Comparison of ENCODE assay signal across 8 mouse cellular contexts in the genomic region with DNA sequence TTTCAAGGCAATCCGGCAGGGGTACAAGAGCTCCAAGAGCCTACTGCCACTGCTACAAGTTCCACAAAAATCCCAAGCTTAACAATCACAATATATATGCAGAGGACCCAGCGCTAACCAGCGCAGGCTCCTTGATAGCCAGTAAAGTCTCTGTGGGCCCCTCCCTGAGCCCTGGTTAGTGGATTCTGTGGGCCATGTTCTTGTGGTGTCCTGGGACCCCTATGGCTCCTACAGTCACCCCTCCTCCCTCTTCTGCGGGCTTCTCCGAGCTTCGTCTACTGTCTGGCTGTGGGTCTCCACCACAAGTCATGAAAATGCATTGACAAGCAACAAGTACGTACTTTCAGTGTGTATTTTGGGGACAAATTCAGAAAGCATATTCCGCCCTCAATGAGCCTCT. TPM values are rescaled to one million over a fixed set of nuclear protein-coding genes. Genes with fewer than 3 reads are reported as not detected.
DNase-seq lines count a peak whose midpoint lies in the region; ATAC-seq and TF ChIP-seq lines count a peak whose summit lies in the region.

No protein-coding gene starts in this region.

- H3K4me3 ChIP-seq in hindbrain, embryonic 11.5 days (ENCODE audit: low read depth, low read length) = peak overlapping the region; percentile 70
- H3K4me3 ChIP-seq in liver, postnatal 0 days (ENCODE audit: low read depth, low read length) = peak overlapping the region; percentile 85

- TF ChIP-seq CTCF in liver, postnatal 0 days (IDR thresholded peaks at IDR 0.05; ENCODE audit: low read depth) = no peak

- no peak overlapping the region for H3K27ac ChIP-seq in hindbrain, embryonic 11.5 days (ENCODE audit: low read depth, low read length)
- H3K27ac ChIP-seq in liver, postnatal 0 days (ENCODE audit: low read depth) = peak overlapping the region; percentile 71

- H3K9me3 ChIP-seq in hindbrain, embryonic 11.5 days (ENCODE audit: control insufficient read depth, low read length) = no peaks in the 10 kb centered on the region
- H3K9me3 ChIP-seq in liver, postnatal 0 days (ENCODE audit: low read length) = no peaks in the 10 kb centered on the region

- H3K9ac ChIP-seq in hindbrain, embryonic 11.5 days (ENCODE audit: low read depth, low read length) = peak overlapping the region; percentile 75
- H3K9ac ChIP-seq in liver, postnatal 0 days (replicated peaks) = peak overlapping the region; percentile 85

- no peaks in the 10 kb centered on the region for H3K4me1 ChIP-seq in hindbrain, embryonic 11.5 days (replicated peaks; ENCODE audit: control insufficient read depth, insufficient read depth, low read length)
- peaks cover 20% of the 10 kb centered on the region for H3K4me1 ChIP-seq in liver, postnatal 0 days (ENCODE audit: insufficient read depth)

- no peaks in the 10 kb centered on the region for H3K27me3 ChIP-seq in hindbrain, embryonic 11.5 days (ENCODE audit: control insufficient read depth, insufficient read depth, low read length)
- H3K27me3 ChIP-seq in liver, postnatal 0 days (ENCODE audit: insufficient read depth, low read length) = no peaks in the 10 kb centered on the region

- TF ChIP-seq EP300 in liver, postnatal 0 days (IDR thresholded peaks at IDR 0.05; ENCODE audit: low read depth) = no peak

- WGBS in hindbrain, embryonic 11.5 days = under 1% methylated on average over 8 of the region's 8 CpGs
- WGBS in liver, postnatal 0 days (ENCODE audit: insufficient replicate concordance) = 2% methylated on average over 8 of the region's 8 CpGs

- no peak for ATAC-seq in CD4-positive, CD25-positive, alpha-beta regulatory T cell, adult 4 months
- no peak for ATAC-seq in hindbrain, embryonic 11.5 days (ENCODE audit: low FRiP score)
- no peak for ATAC-seq in liver, postnatal 0 days

- peak overlapping the region; percentile 75 for H3K4me2 ChIP-seq in hindbrain, embryonic 11.5 days (replicated peaks; ENCODE audit: low read depth, low read length)
- H3K4me2 ChIP-seq in liver, postnatal 0 days (ENCODE audit: low read depth, low read length) = peak overlapping the region; percentile 94

- H3K36me3 ChIP-seq in hindbrain, embryonic 11.5 days (ENCODE audit: control insufficient read depth, insufficient read depth, low read length) = no peaks in the 10 kb centered on the region
- peaks cover 26% of the 10 kb centered on the region for H3K36me3 ChIP-seq in liver, postnatal 0 days (replicated peaks; ENCODE audit: insufficient read depth, low read length)

- DNase-seq in CD4-positive, CD25-positive, alpha-beta regulatory T cell, adult 2 months (ENCODE audit: low read depth, low spot score) = peak; percentile 24
- DNase-seq in spleen, adult 12 weeks (ENCODE audit: low spot score) = peak; percentile 31
- DNase-seq in spleen, postnatal 14 days (ENCODE audit: low spot score in 2 of 2) = no peak
- no peak for DNase-seq in hindbrain, embryonic 11.5 days (ENCODE audit: low spot score)
- DNase-seq in liver, postnatal 0 days = peak; percentile 25
- peak; percentile 5 to 16 for DNase-seq in thymus, postnatal 36 days
- no peak for DNase-seq in layer of hippocampus, adult 8-10 months (ENCODE audit: low spot score in 2 of 2)

RNA-seq across cellular contexts. Expression of gene Mphosph10, which starts 0.6 kb away (rescaled TPM):
- 10 to 100 TPM; 53.8 to 64.5 TPM for polyA plus RNA-seq in CD4-positive, CD25-positive, alpha-beta regulatory T cell, adult 4 months (2017; shearing (Covaris generic))
- 52.2 and 54.4 TPM in 2 replicates for polyA plus RNA-seq in hindbrain, embryonic 11.5 days (2014; fragmentation: Nextera tagmentation; extraction: Ambion mirVana)
- 17.0 and 17.6 TPM in 2 replicates for polyA plus RNA-seq in liver, postnatal 0 days (2015; fragmentation: Nextera tagmentation; extraction: Ambion mirVana)
- 10 to 100 TPM; 19.9 to 25.9 (median 22.9) TPM for total RNA-seq in layer of hippocampus, adult 8-10 months (2022)

RNA-seq across cellular contexts. Expression of gene Mcee, which starts 0.9 kb away (rescaled TPM):
- 10 to 100 TPM; 15.6 to 23.5 TPM for polyA plus RNA-seq in CD4-positive, CD25-positive, alpha-beta regulatory T cell, adult 4 months (2017; shearing (Covaris generic))
- polyA plus RNA-seq in hindbrain, embryonic 11.5 days (2014; fragmentation: Nextera tagmentation; extraction: Ambion mirVana) = 37.4 and 37.5 TPM in 2 replicates
- 101 and 118 TPM in 2 replicates for polyA plus RNA-seq in liver, postnatal 0 days (2015; fragmentation: Nextera tagmentation; extraction: Ambion mirVana)
- 10 to 100 TPM; 42.3 to 49.6 (median 44.7) TPM for total RNA-seq in layer of hippocampus, adult 8-10 months (2022)

RNA-seq across cellular contexts. Expression of gene Fan1, which starts 17.6 kb away (rescaled TPM):
- 1 to 10 TPM; 3.7 to 7.1 TPM for polyA plus RNA-seq in CD4-positive, CD25-positive, alpha-beta regulatory T cell, adult 4 months (2017; shearing (Covaris generic))
- 6.5 and 12.0 TPM in 2 replicates for polyA plus RNA-seq in hindbrain, embryonic 11.5 days (2014; fragmentation: Nextera tagmentation; extraction: Ambion mirVana)
- 1.5 and 1.6 TPM in 2 replicates for polyA plus RNA-seq in liver, postnatal 0 days (2015; fragmentation: Nextera tagmentation; extraction: Ambion mirVana)
- 10 to 100 TPM; 12.8 to 16.6 (median 14.0) TPM for total RNA-seq in layer of hippocampus, adult 8-10 months (2022)

Comparison
In these comparisons a context has a peak if more than half of its experiments do, and no peak if none do; other contexts are left out.
1. DNase-seq: peak in CD4-positive, CD25-positive, alpha-beta regulatory T cell, adult 2 months (single experiment), spleen, adult 12 weeks (single experiment), liver, postnatal 0 days (single experiment) and thymus, postnatal 36 days (2 of 2); none in spleen, postnatal 14 days (0 of 2), hindbrain, embryonic 11.5 days (single experiment) and layer of hippocampus, adult 8-10 months (0 of 2).